In the genomic region with DNA sequence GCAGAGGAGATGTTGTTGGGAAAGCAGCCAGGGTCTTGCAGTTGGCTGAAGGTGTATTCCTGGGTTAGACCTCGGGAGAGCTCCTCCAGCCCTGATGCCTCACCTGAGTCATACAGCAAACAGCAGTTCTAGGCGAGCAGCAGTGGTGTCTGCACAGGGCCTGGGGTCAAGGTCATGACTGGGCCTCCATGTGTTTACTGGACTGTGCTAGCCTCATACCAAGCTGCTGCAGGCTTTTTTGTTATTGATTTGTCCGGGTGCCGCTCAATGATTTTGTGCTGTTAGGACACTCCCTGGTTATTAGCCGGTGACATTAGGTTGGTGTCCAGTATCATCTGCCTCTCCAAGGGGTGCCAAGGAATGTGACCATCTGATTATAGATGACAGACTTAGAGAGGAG, we compare ENCODE assay signal across 15 mouse cellular contexts. TPM values are rescaled to one million over a fixed set of nuclear protein-coding genes. Genes with fewer than 3 reads are reported as not detected.
A peak's percentile ranks its signal among the peaks of the same experiment; 100 is the strongest.
DNase-seq lines count a peak whose midpoint lies in the region; ATAC-seq and TF ChIP-seq lines count a peak whose summit lies in the region.
"Had no signal": no experiment of that assay in that cellular context is flagged by ENCODE, and none has a peak within 500 bp of the region (broad histone marks: within the 10 kb centered on the region; RNA-seq: fewer than 3 reads in every experiment).

No protein-coding gene starts in this region.

- peak; percentile 25 for DNase-seq in cerebellum, adult 9-10 months
- DNase-seq in cerebellum, postnatal 4 days (ENCODE audit: low spot score in 2 of 2) = no peak
- DNase-seq in limb, embryonic 10.5 days (ENCODE audit: low spot score) = no peak
- DNase-seq in liver, postnatal 0 days = peak; percentile 76
- DNase-seq in layer of hippocampus, adult 18-20 months (ENCODE audit: low spot score in 2 of 2) = no peak
- DNase-seq in Muller cell, postnatal 12 days (ENCODE audit: inconsistent ontology term) = no peak
- DNase-seq: adrenal gland, postnatal 10 days; B cell, adult 2 months had no signal

- no peak for ATAC-seq in limb, embryonic 12.5 days (ENCODE audit: insufficient number of reproducible peaks, insufficient read depth, low FRiP score, low TSS enrichment, low read depth)
- ATAC-seq in embryonic facial prominence, embryonic 15.5 days (ENCODE audit: insufficient number of reproducible peaks, low FRiP score, low TSS enrichment, low read depth) = no peak
- peak; percentile 74 for ATAC-seq in liver, postnatal 0 days
- ATAC-seq: intestine, embryonic 16.5 days had no signal

- H3K9ac ChIP-seq in limb, embryonic 12.5 days (replicated peaks) = no peak overlapping the region
- H3K9ac ChIP-seq in embryonic facial prominence, embryonic 15.5 days = no peak overlapping the region
- H3K9ac ChIP-seq in liver, postnatal 0 days (replicated peaks) = no peak overlapping the region

- TF ChIP-seq CTCF in liver, postnatal 0 days (IDR thresholded peaks at IDR 0.05; ENCODE audit: low read depth) = no peak

- no peak overlapping the region for H3K4me3 ChIP-seq in limb, embryonic 12.5 days (replicated peaks)
- no peak overlapping the region for H3K4me3 ChIP-seq in limb, embryonic 10.5 days
- no peak overlapping the region for H3K4me3 ChIP-seq in embryonic facial prominence, embryonic 15.5 days (replicated peaks)
- no peak overlapping the region for H3K4me3 ChIP-seq in liver, postnatal 0 days (ENCODE audit: low read depth, low read length)

- peaks cover 24% of the 10 kb centered on the region for H3K27me3 ChIP-seq in limb, embryonic 12.5 days
- peaks cover 25% of the 10 kb centered on the region for H3K27me3 ChIP-seq in limb, embryonic 10.5 days (ENCODE audit: low read depth, poor library complexity, severe bottlenecking)
- peaks cover 25% of the 10 kb centered on the region for H3K27me3 ChIP-seq in embryonic facial prominence, embryonic 15.5 days
- H3K27me3 ChIP-seq in liver, postnatal 0 days (ENCODE audit: insufficient read depth, low read length) = peaks cover 24% of the 10 kb centered on the region

- H3K36me3 ChIP-seq in limb, embryonic 12.5 days = peaks cover 12% of the 10 kb centered on the region
- peaks cover 14% of the 10 kb centered on the region for H3K36me3 ChIP-seq in limb, embryonic 10.5 days
- peaks cover 11% of the 10 kb centered on the region for H3K36me3 ChIP-seq in embryonic facial prominence, embryonic 15.5 days
- peaks cover 10% of the 10 kb centered on the region for H3K36me3 ChIP-seq in liver, postnatal 0 days (replicated peaks; ENCODE audit: insufficient read depth, low read length)

- 0 out of 2 replicates have a peak, but pooled peaks cover 1% of the 10 kb centered on the region for H3K9me3 ChIP-seq in limb, embryonic 12.5 days
- no peaks in the 10 kb centered on the region for H3K9me3 ChIP-seq in limb, embryonic 10.5 days (replicated peaks)
- no peaks in the 10 kb centered on the region for H3K9me3 ChIP-seq in embryonic facial prominence, embryonic 15.5 days (replicated peaks)
- no peaks in the 10 kb centered on the region for H3K9me3 ChIP-seq in liver, postnatal 0 days (ENCODE audit: low read length)
- H3K9me3 ChIP-seq: heart, embryonic 10.5 days had no signal

- H3K4me2 ChIP-seq in limb, embryonic 12.5 days = peak overlapping the region; percentile 99
- H3K4me2 ChIP-seq in embryonic facial prominence, embryonic 15.5 days (replicated peaks) = 0 out of 2 replicates have a peak overlapping the region, but pooled peaks have one; percentile 1
- peak overlapping the region; percentile 98 for H3K4me2 ChIP-seq in liver, postnatal 0 days (ENCODE audit: low read depth, low read length)

- H3K27ac ChIP-seq in limb, embryonic 12.5 days = no peak overlapping the region
- H3K27ac ChIP-seq in limb, embryonic 10.5 days = no peak overlapping the region
- H3K27ac ChIP-seq in embryonic facial prominence, embryonic 15.5 days (replicated peaks) = no peak overlapping the region
- H3K27ac ChIP-seq in liver, postnatal 0 days (ENCODE audit: low read depth) = peak overlapping the region; percentile 79
- H3K27ac ChIP-seq: heart, embryonic 10.5 days; layer of hippocampus, adult 2 months had no signal

- no peak for TF ChIP-seq EP300 in liver, postnatal 0 days (IDR thresholded peaks at IDR 0.05; ENCODE audit: low read depth)

- 78% methylated on average over 5 of the region's 5 CpGs for WGBS in limb, embryonic 12.5 days
- whole genome bisulfite sequencing in limb, embryonic 10.5 days = 85% methylated on average over 5 of the region's 5 CpGs
- WGBS in embryonic facial prominence, embryonic 15.5 days = 79% methylated on average over 5 of the region's 5 CpGs
- 48% methylated on average over 5 of the region's 5 CpGs for WGBS in liver, postnatal 0 days (ENCODE audit: insufficient replicate concordance)

- H3K4me1 ChIP-seq in limb, embryonic 12.5 days (replicated peaks) = peaks cover 43% of the 10 kb centered on the region
- peaks cover 47% of the 10 kb centered on the region for H3K4me1 ChIP-seq in limb, embryonic 10.5 days
- H3K4me1 ChIP-seq in embryonic facial prominence, embryonic 15.5 days = peaks cover 53% of the 10 kb centered on the region
- peaks cover 32% of the 10 kb centered on the region for H3K4me1 ChIP-seq in liver, postnatal 0 days (ENCODE audit: insufficient read depth)

RNA-seq across cellular contexts. Expression of a gene that starts 1.7 kb away (rescaled TPM):
- polyA plus RNA-seq in limb, embryonic 12.5 days (2016; fragmentation: Nextera tagmentation; extraction: Ambion mirVana) = 41.6 and 44.9 TPM in 2 replicates
- 40.1 and 47.5 TPM in 2 replicates for polyA plus RNA-seq in limb, embryonic 10.5 days (2016; fragmentation: Nextera tagmentation; extraction: Ambion mirVana)
- 41.7 and 42.5 TPM in 2 replicates for polyA plus RNA-seq in embryonic facial prominence, embryonic 15.5 days (2015; fragmentation: Nextera tagmentation; extraction: Ambion mirVana)
- polyA plus RNA-seq in liver, postnatal 0 days (2015; fragmentation: Nextera tagmentation; extraction: Ambion mirVana) = 11.8 and 14.2 TPM in 2 replicates
- total RNA-seq in layer of hippocampus, adult 18-20 months (2021) = 10 to 100 TPM; 36.2 to 37.8 TPM

RNA-seq across cellular contexts. Expression of a gene that starts 2.3 kb away (rescaled TPM):
- polyA plus RNA-seq in limb, embryonic 12.5 days (2016; fragmentation: Nextera tagmentation; extraction: Ambion mirVana) = 0.19 and 0.28 TPM in 2 replicates
- polyA plus RNA-seq in limb, embryonic 10.5 days (2016; fragmentation: Nextera tagmentation; extraction: Ambion mirVana) = 0.09 and 0.26 TPM in 2 replicates
- 0.19 and 0.20 TPM in 2 replicates for polyA plus RNA-seq in embryonic facial prominence, embryonic 15.5 days (2015; fragmentation: Nextera tagmentation; extraction: Ambion mirVana)
- 0.02 TPM in 1 of 2 replicates, not detected in the other for polyA plus RNA-seq in liver, postnatal 0 days (2015; fragmentation: Nextera tagmentation; extraction: Ambion mirVana)
- under 1 TPM; 0.22 to 0.23 TPM for total RNA-seq in layer of hippocampus, adult 18-20 months (2021)
- total RNA-seq: monocyte, adult 5-6 weeks had no signal

RNA-seq across cellular contexts. Expression of a gene that starts 31.6 kb away (rescaled TPM):
- polyA plus RNA-seq in limb, embryonic 12.5 days (2016; fragmentation: Nextera tagmentation; extraction: Ambion mirVana) = 33.0 and 37.5 TPM in 2 replicates
- polyA plus RNA-seq in limb, embryonic 10.5 days (2016; fragmentation: Nextera tagmentation; extraction: Ambion mirVana) = 35.1 and 48.1 TPM in 2 replicates
- 49.5 and 50.0 TPM in 2 replicates for polyA plus RNA-seq in embryonic facial prominence, embryonic 15.5 days (2015; fragmentation: Nextera tagmentation; extraction: Ambion mirVana)
- polyA plus RNA-seq in liver, postnatal 0 days (2015; fragmentation: Nextera tagmentation; extraction: Ambion mirVana) = 79.4 and 79.9 TPM in 2 replicates
- 10 to 100 TPM; 62.4 to 65.4 TPM for total RNA-seq in layer of hippocampus, adult 18-20 months (2021)

RNA-seq across cellular contexts. Expression of a gene that starts 50.2 kb away (rescaled TPM):
- 0.59 and 0.68 TPM in 2 replicates for polyA plus RNA-seq in limb, embryonic 12.5 days (2016; fragmentation: Nextera tagmentation; extraction: Ambion mirVana)
- polyA plus RNA-seq in limb, embryonic 10.5 days (2016; fragmentation: Nextera tagmentation; extraction: Ambion mirVana) = 0.31 TPM in 1 of 2 replicates, not detected in the other
- 0.39 TPM in 1 of 2 replicates, not detected in the other for polyA plus RNA-seq in embryonic facial prominence, embryonic 15.5 days (2015; fragmentation: Nextera tagmentation; extraction: Ambion mirVana)
- polyA plus RNA-seq in liver, postnatal 0 days (2015; fragmentation: Nextera tagmentation; extraction: Ambion mirVana) = 0.13 and 0.26 TPM in 2 replicates
- under 1 TPM; 0.27 to 0.56 TPM for total RNA-seq in layer of hippocampus, adult 18-20 months (2021)
- total RNA-seq: hematopoietic stem cell, adult 5-6 weeks; monocyte, adult 5-6 weeks had no signal

RNA-seq across cellular contexts. Expression of a gene that starts 59.6 kb away (rescaled TPM):
- 327 and 339 TPM in 2 replicates for polyA plus RNA-seq in limb, embryonic 12.5 days (2016; fragmentation: Nextera tagmentation; extraction: Ambion mirVana)
- polyA plus RNA-seq in limb, embryonic 10.5 days (2016; fragmentation: Nextera tagmentation; extraction: Ambion mirVana) = 307 and 339 TPM in 2 replicates
- polyA plus RNA-seq in embryonic facial prominence, embryonic 15.5 days (2015; fragmentation: Nextera tagmentation; extraction: Ambion mirVana) = 232 and 243 TPM in 2 replicates
- polyA plus RNA-seq in liver, postnatal 0 days (2015; fragmentation: Nextera tagmentation; extraction: Ambion mirVana) = 162 and 163 TPM in 2 replicates
- 10 to 100 TPM; 77.9 to 80.8 TPM for total RNA-seq in layer of hippocampus, adult 18-20 months (2021)

Comparison
In these comparisons a context has a peak if more than half of its experiments do, and no peak if none do; other contexts are left out.
1. DNase-seq: peak in cerebellum, adult 9-10 months (single experiment) and liver, postnatal 0 days (single experiment); none in cerebellum, postnatal 4 days (0 of 2), limb, embryonic 10.5 days (single experiment), layer of hippocampus, adult 18-20 months (0 of 2) and Muller cell, postnatal 12 days (single experiment).
2. H3K4me2 ChIP-seq: peak in every context shown above with its lines; median percentile 99 in limb, embryonic 12.5 days; 98 in liver, postnatal 0 days; 1 in embryonic facial prominence, embryonic 15.5 days.